Mouse (Mus musculus) layer of hippocampus, postnatal 25 days (tissue): Measurements from ENCODE around the gene Ceacam1. TPM values are rescaled to one million over a fixed set of nuclear protein-coding genes. Genes with fewer than 3 reads are reported as not detected.
"Not testable (repeated sequence)": the region's sequence is repeated elsewhere in the genome, so short reads cannot be mapped to it uniquely, and the experiment has no call there.

Source experiments
- DNase-seq, 2 experiments: peaks; one replicate each; pipeline ENCODE4 v3.0.0; 2022; ENCODE audit warnings: mixed read lengths in 2 of 2, low spot score in 1 of 2; ENCODE audit errors: extremely low spot score in 1 of 2
- total RNA-seq, 2 experiments: library from RNA; stranded (reverse); gene quantifications; 2 replicates each; pipeline ENCODE4 v1.2.3; 2021

The Ceacam1 gene
- total RNA-seq, result 1 to 10 TPM; 3.1 TPM

- DNase-seq, result not testable (repeated sequence)
Measured at GRCm38 (mm10) chr7:25477091-25477751, at the start of gene Ceacam1. Ceacam1 (minus strand) TSS chr7:25477603.

GRCm38 (mm10) chr7:25516070-25516777 is 38.8 kb upstream of the Ceacam1 start:
- DNase-seq, result not testable (repeated sequence)

DNA sequence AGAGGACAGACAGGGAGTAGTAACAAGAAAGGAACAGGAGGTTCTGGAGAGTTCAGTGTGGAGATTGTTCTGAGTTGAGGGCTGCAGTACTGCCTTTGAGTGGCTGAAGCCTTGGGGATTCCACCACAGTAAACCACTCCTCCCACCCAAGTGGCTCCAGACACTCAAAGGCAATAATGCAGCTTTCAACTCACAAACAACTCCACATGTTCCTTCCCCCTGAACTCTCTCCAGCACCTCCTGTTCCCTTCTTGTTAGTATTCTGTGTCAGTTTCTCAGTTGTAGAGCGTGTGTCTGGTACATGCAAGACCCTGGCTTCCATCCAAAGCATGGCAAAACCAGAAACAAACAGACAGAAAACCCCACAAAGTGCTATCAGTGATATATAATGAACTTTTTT is 38.3 kb upstream of the Ceacam1 start:
- DNase-seq, result not testable (repeated sequence)

- no peak for DNase-seq
Measured at GRCm38 (mm10) chr7:25509925-25510324, 32.5 kb upstream of the Ceacam1 start.

DNA sequence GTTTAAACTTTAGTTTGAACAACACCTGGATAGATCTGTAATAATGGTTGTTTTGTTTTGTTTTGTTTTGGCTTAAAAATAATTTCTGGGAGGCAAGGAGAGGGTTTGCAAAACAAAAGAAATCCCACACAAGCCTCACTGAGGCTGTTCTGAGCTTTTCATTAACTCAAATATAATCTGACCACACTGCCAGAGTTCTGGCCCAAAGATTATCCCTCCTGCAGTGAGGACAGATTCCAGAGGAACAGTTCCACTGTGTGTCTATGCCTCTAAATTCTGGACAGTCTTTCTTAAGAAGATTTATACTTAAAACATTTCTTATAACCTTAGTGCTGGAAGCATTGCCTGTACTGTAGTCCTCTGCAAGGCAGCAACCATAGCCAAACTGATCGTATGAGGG is 17.2 kb upstream of the Ceacam1 start:
- DNase-seq, result no peak

- not testable (repeated sequence) for DNase-seq
Measured at GRCm38 (mm10) chr7:25490698-25491097, 13.3 kb upstream of the Ceacam1 start.

DNA sequence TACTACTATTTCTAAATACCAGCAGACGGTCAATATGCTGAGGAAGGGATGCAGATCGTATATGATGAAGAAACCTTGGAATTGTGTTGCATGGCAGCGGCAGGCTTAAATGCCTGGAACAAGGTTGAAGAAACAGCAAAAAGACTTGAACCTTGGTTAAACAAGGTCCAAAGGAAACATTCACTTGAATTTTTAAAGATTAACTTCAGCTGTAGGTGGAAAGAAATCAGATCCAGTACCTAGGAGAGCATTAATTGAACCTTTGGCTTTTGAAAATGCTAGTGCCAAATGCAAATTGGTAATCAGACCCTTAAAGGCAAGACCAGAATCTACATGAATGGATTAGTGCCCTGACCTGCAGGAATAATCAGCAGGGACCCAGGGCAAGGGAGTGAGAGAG is 12.0 kb upstream of the Ceacam1 start:
- DNase-seq, result not testable (repeated sequence)

DNA sequence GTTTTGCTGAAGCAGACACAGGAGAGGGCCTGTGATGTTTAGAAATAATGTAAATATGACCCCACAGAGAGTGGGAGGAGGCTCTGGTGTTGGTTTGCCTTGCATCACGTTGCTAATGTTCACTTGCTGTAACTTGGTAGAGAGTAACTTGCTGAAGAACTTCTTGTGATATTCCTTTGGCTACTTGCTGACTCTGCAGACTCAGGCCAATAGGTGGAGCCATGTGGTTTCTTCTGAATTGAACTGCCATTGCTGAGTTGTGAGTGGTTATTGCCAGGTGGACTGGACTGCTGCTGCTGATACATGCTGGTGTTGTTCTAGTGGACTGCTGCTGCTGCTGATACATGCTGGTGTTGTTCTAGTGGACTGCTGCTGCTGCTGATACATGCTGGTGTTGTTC is 8.8 kb upstream of the Ceacam1 start:
- DNase-seq, result peak in 1 of 2 experiments; percentile 33

DNA sequence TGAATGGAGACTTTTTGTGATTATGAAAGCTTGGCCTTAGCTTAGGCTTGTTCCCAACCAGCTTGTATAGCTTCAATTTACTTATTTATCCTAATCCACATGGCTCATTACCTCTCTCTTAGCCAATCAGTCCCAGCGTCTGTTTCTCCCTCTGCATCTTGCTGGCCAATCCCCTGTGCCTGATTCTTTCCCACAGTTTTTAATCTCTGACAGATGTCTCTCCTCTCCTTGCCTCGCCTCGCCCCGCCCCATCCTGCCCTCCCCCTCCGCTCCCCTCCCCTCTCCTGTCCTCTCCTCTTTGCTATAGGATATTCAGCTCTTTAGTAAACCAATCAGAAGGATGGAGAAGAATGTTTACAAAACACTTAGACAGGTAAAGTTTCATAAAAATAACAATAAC is 7.7 kb upstream of the Ceacam1 start:
- no peak for DNase-seq

DNA sequence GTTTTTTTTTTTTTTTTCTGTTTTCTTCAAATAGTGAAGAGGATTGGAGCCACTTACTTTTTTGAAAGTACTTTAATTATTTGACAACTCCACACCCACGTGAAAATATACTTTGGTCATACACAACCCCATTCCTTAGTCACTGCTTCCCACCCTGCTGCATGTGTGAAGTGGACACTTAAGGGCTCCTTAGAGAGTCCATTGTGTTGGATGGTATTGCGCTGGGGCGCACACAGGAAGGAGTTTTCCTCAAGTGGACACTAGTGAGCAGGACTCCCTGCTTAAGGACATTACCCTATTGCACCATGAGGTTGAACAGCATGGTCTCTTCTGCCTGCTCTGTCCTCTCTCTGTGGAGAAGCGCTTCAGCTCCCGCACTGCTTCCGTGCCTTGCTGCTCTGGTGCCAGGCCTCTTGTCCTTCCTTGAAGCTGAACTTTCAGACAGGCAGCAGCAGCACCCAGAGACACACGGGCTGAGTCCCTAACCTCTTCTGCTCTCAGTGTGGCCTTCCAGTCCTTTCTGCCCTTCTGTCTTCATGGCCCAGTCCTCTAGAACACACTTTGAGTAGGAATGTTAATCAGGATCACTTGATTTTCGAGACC is 5.8 kb upstream of the Ceacam1 start:
- no peak for DNase-seq

- not testable (repeated sequence) for DNase-seq
Measured at GRCm38 (mm10) chr7:25480791-25481190, 3.4 kb upstream of the Ceacam1 start.

DNA sequence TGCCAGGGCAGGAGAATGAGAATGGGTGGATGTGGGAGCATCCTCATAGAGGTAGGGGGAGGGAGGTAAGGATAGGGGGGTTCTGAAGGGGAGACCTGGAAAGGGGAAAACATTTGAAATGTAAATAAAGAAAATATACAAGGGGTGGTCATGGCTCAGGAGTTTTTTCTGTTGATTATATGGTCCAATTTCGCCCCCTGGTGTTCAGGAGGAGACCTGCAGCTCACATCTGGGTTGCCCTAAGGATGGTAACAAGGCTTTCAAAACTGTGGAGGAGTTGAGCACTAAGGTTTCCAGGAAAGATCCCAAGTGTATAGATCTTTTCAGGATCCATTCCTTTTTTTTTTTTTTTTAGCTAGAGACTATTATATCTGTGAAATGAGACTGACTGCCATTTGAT is 2.0 kb upstream of the Ceacam1 start:
- DNase-seq, result peak in 1 of 2 experiments; percentile 35

DNA sequence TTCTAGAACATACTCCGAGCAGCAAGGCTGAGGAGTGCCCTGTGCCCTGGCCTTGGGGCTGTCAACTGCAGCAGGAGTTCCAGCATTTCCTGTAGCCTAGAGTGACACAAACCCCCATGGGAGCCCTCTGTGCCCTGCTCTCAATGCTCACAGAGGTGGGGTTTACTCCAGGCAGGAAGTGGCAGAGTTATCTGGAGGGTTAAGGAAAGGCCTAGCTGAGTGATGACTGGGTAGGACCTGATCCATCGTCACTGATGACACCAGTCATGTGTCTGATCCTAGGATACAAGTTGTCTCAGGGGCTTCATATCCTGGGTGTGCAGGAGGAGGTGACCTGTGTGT is 320 bp upstream of the Ceacam1 start:
- DNase-seq, result not testable (repeated sequence)

DNA sequence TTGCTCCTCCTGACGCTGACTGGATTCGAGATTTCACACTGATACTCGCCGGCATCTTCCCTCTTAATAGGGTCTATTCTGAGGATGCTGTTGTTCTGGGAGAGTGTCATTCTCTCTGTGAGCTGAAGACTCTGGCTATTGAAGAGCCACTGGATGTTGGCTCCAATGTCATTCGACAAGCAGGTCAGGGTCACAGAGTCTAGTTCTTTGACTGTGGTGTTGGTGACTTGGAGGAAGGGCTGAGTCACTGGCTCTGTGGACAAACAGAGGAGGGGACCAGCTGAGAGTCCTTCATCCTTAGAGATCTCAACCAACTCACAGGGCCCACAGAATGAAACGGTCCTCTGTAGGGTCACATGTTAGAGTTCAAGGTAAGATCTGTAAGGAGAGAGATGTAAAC is 5.6 kb downstream of the Ceacam1 start:
- not testable (repeated sequence) for DNase-seq

DNA sequence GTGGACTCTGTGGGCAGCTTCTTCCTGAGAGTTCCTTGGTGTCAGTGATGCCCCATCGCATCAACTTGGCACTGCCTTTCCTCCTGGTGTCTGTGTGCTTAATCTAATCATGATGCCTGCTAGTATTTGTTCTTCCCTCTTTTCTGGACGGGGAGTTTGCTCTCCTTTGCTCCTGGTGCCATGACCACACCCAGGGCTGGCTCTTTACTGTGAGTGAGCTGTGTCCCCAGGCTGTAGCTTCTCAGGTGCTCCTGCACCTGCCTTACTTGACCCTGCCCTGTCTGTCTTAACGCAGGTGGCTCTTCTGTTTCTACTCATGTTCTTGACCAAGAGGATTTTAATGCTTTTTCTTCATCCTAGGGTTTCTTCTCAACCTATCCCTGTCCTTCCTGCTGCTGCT is 11.8 kb downstream of the Ceacam1 start:
- not testable (repeated sequence) for DNase-seq

GRCm38 (mm10) chr7:25465010-25465409 is 12.4 kb downstream of the Ceacam1 start:
- DNase-seq, result no peak

- not testable (repeated sequence) for DNase-seq
Measured at GRCm38 (mm10) chr7:25462033-25462337, 15.4 kb downstream of the Ceacam1 start.

DNA sequence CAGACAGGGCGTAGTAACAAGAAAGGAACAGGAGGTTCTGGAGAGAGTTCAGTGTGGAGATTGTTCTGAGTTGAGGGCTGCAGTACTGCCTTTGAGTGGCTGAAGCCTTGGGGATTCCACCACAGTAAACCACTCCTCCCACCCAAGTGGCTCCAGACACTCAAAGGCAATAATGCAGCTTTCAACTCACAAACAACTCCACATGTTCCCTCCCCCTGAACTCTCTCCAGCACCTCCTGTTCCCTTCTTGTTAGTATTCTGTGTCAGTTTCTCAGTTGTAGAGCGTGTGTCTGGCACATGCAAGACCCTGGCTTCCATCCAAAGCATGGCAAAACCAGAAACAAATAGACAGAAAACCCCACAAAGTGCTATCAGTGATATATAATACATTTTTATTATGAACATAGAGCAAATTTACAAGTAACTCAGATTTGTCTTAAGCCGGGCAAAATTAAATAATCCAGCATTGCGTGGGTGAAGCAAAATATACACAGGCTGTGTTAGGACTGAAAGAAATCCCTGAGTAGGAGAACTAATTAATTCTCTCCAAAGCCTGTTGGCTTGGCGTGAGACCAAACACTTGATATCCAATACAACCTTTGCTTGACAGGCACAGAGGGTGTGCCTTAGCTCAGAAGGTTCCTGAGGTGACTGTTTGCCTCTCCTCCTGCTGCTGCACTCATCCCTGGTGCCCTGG is 15.9 kb downstream of the Ceacam1 start:
- DNase-seq, result peak; percentile 15 to 34

DNA sequence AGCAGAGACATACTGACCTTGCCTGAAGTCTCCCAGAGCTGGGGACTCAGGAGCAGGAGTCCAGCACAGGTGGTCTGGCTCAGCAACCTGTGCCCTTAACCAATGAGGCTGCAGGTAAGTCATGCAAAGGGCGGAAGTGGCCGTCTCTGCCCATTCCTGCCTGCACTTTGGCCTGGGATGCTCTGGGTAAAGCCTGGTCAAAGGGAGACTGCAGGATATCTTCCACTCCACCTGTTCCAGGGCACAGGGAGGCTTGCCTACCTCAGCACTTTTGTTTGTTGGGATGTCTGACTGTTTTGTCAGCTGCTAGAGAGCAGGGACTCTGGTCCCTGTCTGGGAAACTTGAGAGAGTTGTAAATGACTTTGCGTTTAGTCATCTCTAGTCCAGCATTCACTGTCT is 25.3 kb downstream of the Ceacam1 start:
- DNase-seq, result no peak

GRCm38 (mm10) chr7:25449913-25450890 is 27.2 kb downstream of the Ceacam1 start:
- no peak for DNase-seq
